Mouse (Mus musculus) thymus, postnatal 36 days (tissue): ENCODE measurements around the gene Zbtb14.

Experiments
- DNase-seq, 2 experiments: peaks; one replicate each; pipeline ENCODE4 v3.0.0; 2022; ENCODE audit warnings: mixed read lengths in 2 of 2

Gene Zbtb14

GRCm38 (mm10) chr17:69382511-69383100, at the start of gene Zbtb14:
TSS of gene Zbtb14 (plus strand) at chr17:69383050.
- DNase-seq, result peak; percentile 90 to 95

GRCm38 (mm10) chr17:69346056-69346455, 36.8 kb upstream of the Zbtb14 start:
- no peak for DNase-seq

- DNase-seq, result no peak
Observed at GRCm38 (mm10) chr17:69349014-69349531, 33.8 kb upstream of the Zbtb14 start.

GRCm38 (mm10) chr17:69365049-69365448, 17.8 kb upstream of the Zbtb14 start:
- DNase-seq, result peak; percentile 52 to 55

GRCm38 (mm10) chr17:69380838-69381237, 2.0 kb upstream of the Zbtb14 start:
- no peak for DNase-seq

GRCm38 (mm10) chr17:69383201-69383940, 521 bp downstream of the Zbtb14 start:
- DNase-seq, result peak; percentile 83 to 88

GRCm38 (mm10) chr17:69383941-69384665, 1.3 kb downstream of the Zbtb14 start:
- DNase-seq, result peak; percentile 64 to 66

GRCm38 (mm10) chr17:69396147-69397033, 13.5 kb downstream of the Zbtb14 start:
- peak; percentile 33 to 43 for DNase-seq

- no peak for DNase-seq
Observed at GRCm38 (mm10) chr17:69397163-69397562, 14.3 kb downstream of the Zbtb14 start.

GRCm38 (mm10) chr17:69398092-69398491, 15.2 kb downstream of the Zbtb14 start:
- DNase-seq, result no peak

GRCm38 (mm10) chr17:69401146-69401545, 18.3 kb downstream of the Zbtb14 start:
- DNase-seq, result no peak

GRCm38 (mm10) chr17:69416163-69416562, 33.3 kb downstream of the Zbtb14 start:
- DNase-seq, result no peak

GRCm38 (mm10) chr17:69416920-69417661, 34.2 kb downstream of the Zbtb14 start:
- peak; percentile 91 to 92 for DNase-seq

GRCm38 (mm10) chr17:69417724-69418373, 35.0 kb downstream of the Zbtb14 start:
- no peak for DNase-seq

- DNase-seq, result no peak
Observed at GRCm38 (mm10) chr17:69421592-69421991, 38.7 kb downstream of the Zbtb14 start.

- no peak for DNase-seq
Observed at GRCm38 (mm10) chr17:69437836-69438235, 55.0 kb downstream of the Zbtb14 start.

GRCm38 (mm10) chr17:69438486-69438885, 55.6 kb downstream of the Zbtb14 start:
- no peak for DNase-seq

GRCm38 (mm10) chr17:69438990-69439491, 56.2 kb downstream of the Zbtb14 start, which contains the start of gene Akain1:
TSS of gene Akain1 (plus strand) at chr17:69439326.
- DNase-seq, result peak; percentile 57 to 63

- DNase-seq, result peak in 1 of 2 experiments; percentile 16
Observed at GRCm38 (mm10) chr17:69439571-69440480, 57.0 kb downstream of the Zbtb14 start.
